Comparison of ENCODE assay signal across 9 mouse cellular contexts in genomic region chr1:86488774-86489173, GRCm38 (mm10). TPM values are rescaled to one million over a fixed set of nuclear protein-coding genes. Genes with fewer than 3 reads are reported as not detected.
A peak's percentile ranks its signal among the peaks of the same experiment; 100 is the strongest.
DNase-seq lines count a peak whose midpoint lies in the region; ATAC-seq lines count a peak whose summit lies in the region.
"Had no signal": no experiment of that assay in that cellular context is flagged by ENCODE, and none has a peak within 500 bp of the region (broad histone marks: within the 10 kb centered on the region; RNA-seq: fewer than 3 reads in every experiment).

No protein-coding gene starts in this region.

- peak overlapping the region; percentile 74; the same call in 1 of the 2 replicates for H3K9ac ChIP-seq in kidney, embryonic 14.5 days (ENCODE audit: low read depth, low read length)
- peak overlapping the region; percentile 98 for H3K9ac ChIP-seq in hindbrain, embryonic 14.5 days
- H3K9ac ChIP-seq in midbrain, embryonic 14.5 days (replicated peaks; ENCODE audit: low read length), result peak overlapping the region; percentile 88; the same call in 1 of the 2 replicates

- ATAC-seq in kidney, embryonic 14.5 days (ENCODE audit: low FRiP score, low TSS enrichment), result no peak
- ATAC-seq in hindbrain, embryonic 14.5 days (ENCODE audit: low FRiP score), result no peak
- no peak for ATAC-seq in midbrain, embryonic 14.5 days (ENCODE audit: low FRiP score, low TSS enrichment)

- WGBS in kidney, embryonic 14.5 days, result 93% methylated on average over 4 of the region's 4 CpGs
- WGBS in hindbrain, embryonic 14.5 days, result 96% methylated on average over 4 of the region's 4 CpGs
- 95% methylated on average over 4 of the region's 4 CpGs for WGBS in midbrain, embryonic 14.5 days

- H3K9me3 ChIP-seq in kidney, embryonic 14.5 days (ENCODE audit: control insufficient read depth, low read length), result no peaks in the 10 kb centered on the region
- H3K9me3 ChIP-seq in hindbrain, embryonic 14.5 days (ENCODE audit: control insufficient read depth, low read length), result no peaks in the 10 kb centered on the region
- H3K9me3 ChIP-seq in midbrain, embryonic 14.5 days (ENCODE audit: control insufficient read depth, low read length), result no peaks in the 10 kb centered on the region

- peak overlapping the region; percentile 53 for H3K4me2 ChIP-seq in kidney, embryonic 14.5 days (replicated peaks; ENCODE audit: low read depth, low read length)
- peak overlapping the region; percentile 87 for H3K4me2 ChIP-seq in hindbrain, embryonic 14.5 days (replicated peaks)
- H3K4me2 ChIP-seq in midbrain, embryonic 14.5 days (ENCODE audit: low read length), result peak overlapping the region; percentile 82

- no peaks in the 10 kb centered on the region for H3K27me3 ChIP-seq in kidney, embryonic 14.5 days (ENCODE audit: control insufficient read depth, insufficient read depth, low read length)
- no peaks in the 10 kb centered on the region for H3K27me3 ChIP-seq in hindbrain, embryonic 14.5 days (ENCODE audit: control insufficient read depth, insufficient read depth, low read length)
- H3K27me3 ChIP-seq in midbrain, embryonic 14.5 days (ENCODE audit: control insufficient read depth, insufficient read depth, low read length), result no peaks in the 10 kb centered on the region

- H3K27ac ChIP-seq in kidney, embryonic 14.5 days (ENCODE audit: low read depth, low read length), result peak overlapping the region; percentile 86
- H3K27ac ChIP-seq in hindbrain, embryonic 14.5 days, result peak overlapping the region; percentile 100
- H3K27ac ChIP-seq in midbrain, embryonic 14.5 days (replicated peaks; ENCODE audit: low read depth, low read length), result peak overlapping the region; percentile 99

- H3K4me1 ChIP-seq in kidney, embryonic 14.5 days (ENCODE audit: control insufficient read depth, insufficient read depth, low read length), result peaks cover 30% of the 10 kb centered on the region
- peaks cover 22% of the 10 kb centered on the region for H3K4me1 ChIP-seq in hindbrain, embryonic 14.5 days (replicated peaks; ENCODE audit: control insufficient read depth, insufficient read depth, low read length)
- H3K4me1 ChIP-seq in midbrain, embryonic 14.5 days (ENCODE audit: control insufficient read depth, insufficient read depth, low read length), result peaks cover 18% of the 10 kb centered on the region

- DNase-seq in kidney, adult 9 months, result no peak
- DNase-seq in ZHBTc4 (ENCODE audit: low read depth, low spot score), result peak; percentile 91
- DNase-seq in hindbrain, embryonic 14.5 days (ENCODE audit: low spot score), result no peak
- DNase-seq in midbrain, embryonic 14.5 days, result no peak
- no peak for DNase-seq in layer of hippocampus, postnatal 10 days (ENCODE audit: low spot score in 2 of 2)
- DNase-seq in kidney, postnatal 25 days, result no peak
- DNase-seq in thymus, postnatal 25 days, result no peak
- DNase-seq: lung, postnatal 36 days had no signal

- no peaks in the 10 kb centered on the region for H3K36me3 ChIP-seq in kidney, embryonic 14.5 days (ENCODE audit: control insufficient read depth, insufficient read depth, low read length)
- H3K36me3 ChIP-seq in hindbrain, embryonic 14.5 days (replicated peaks; ENCODE audit: control insufficient read depth, insufficient read depth), result no peaks in the 10 kb centered on the region
- H3K36me3 ChIP-seq in midbrain, embryonic 14.5 days (ENCODE audit: control insufficient read depth, insufficient read depth, low read length), result no peaks in the 10 kb centered on the region

- H3K4me3 ChIP-seq in kidney, embryonic 14.5 days (ENCODE audit: low read length), result peak overlapping the region; percentile 47
- H3K4me3 ChIP-seq in hindbrain, embryonic 14.5 days (replicated peaks; ENCODE audit: low read length), result peak overlapping the region; percentile 71
- peak overlapping the region; percentile 63 for H3K4me3 ChIP-seq in midbrain, embryonic 14.5 days (replicated peaks; ENCODE audit: low read depth, low read length)

RNA-seq across cellular contexts. Expression of gene Ptma, which starts 37.8 kb away (rescaled TPM):
- 3,750 and 4,450 TPM in 2 replicates for polyA plus RNA-seq in kidney, embryonic 14.5 days (2014; fragmentation: Nextera tagmentation; extraction: Ambion mirVana)
- polyA plus RNA-seq in hindbrain, embryonic 14.5 days (2014; fragmentation: Nextera tagmentation; extraction: Ambion mirVana), result 1,567 and 1,692 TPM in 2 replicates
- polyA plus RNA-seq in midbrain, embryonic 14.5 days (2014; fragmentation: Nextera tagmentation; extraction: Ambion mirVana), result 2,168 and 2,208 TPM in 2 replicates
- total RNA-seq in layer of hippocampus, postnatal 10 days (2021), result 100 to 1,000 TPM; 617 to 662 TPM
